Mouse (Mus musculus): ENCODE data around the gene Tas1r1.

Gene Tas1r1

GRCm38 (mm10) chr4:152038225-152038984, at the start of gene Tas1r1:
Gene Tas1r1, minus strand, starts transcription at chr4:152038568.
- peak; percentile 64 for DNase-seq (ENCODE audit: low spot score)

GRCm38 (mm10) chr4:152088133-152088532, 49.8 kb upstream of the Tas1r1 start:
- peak; percentile 61 for DNase-seq (ENCODE audit: low spot score)

- DNase-seq (ENCODE audit: low spot score), result no peak
These were observed 49.1 kb upstream of the Tas1r1 start for GRCm38 (mm10) chr4:152087211-152088081.

GRCm38 (mm10) chr4:152086505-152087210, 48.3 kb upstream of the Tas1r1 start:
- peak; percentile 62 for DNase-seq (ENCODE audit: low spot score)

- no peak for DNase-seq (ENCODE audit: low spot score)
These were observed 46.2 kb upstream of the Tas1r1 start for GRCm38 (mm10) chr4:152084616-152085015.

- DNase-seq (ENCODE audit: low spot score), result no peak
These were observed 45.3 kb upstream of the Tas1r1 start for GRCm38 (mm10) chr4:152083611-152084220.

- no peak for DNase-seq (ENCODE audit: low spot score)
These were observed 41.6 kb upstream of the Tas1r1 start for GRCm38 (mm10) chr4:152079931-152080330.

- DNase-seq (ENCODE audit: low spot score), result no peak
These were observed 40.9 kb upstream of the Tas1r1 start for GRCm38 (mm10) chr4:152079261-152079660.

- DNase-seq (ENCODE audit: low spot score), result peak; percentile 35
These were observed 39.8 kb upstream of the Tas1r1 start for GRCm38 (mm10) chr4:152078105-152078530.

- no peak for DNase-seq (ENCODE audit: low spot score)
These were observed 38.8 kb upstream of the Tas1r1 start for GRCm38 (mm10) chr4:152077191-152077590.

- no peak for DNase-seq (ENCODE audit: low spot score)
These were observed 36.2 kb upstream of the Tas1r1 start for GRCm38 (mm10) chr4:152074548-152074947.

- peak; percentile 27 for DNase-seq (ENCODE audit: low spot score)
These were observed 35.3 kb upstream of the Tas1r1 start for GRCm38 (mm10) chr4:152073715-152074114.

GRCm38 (mm10) chr4:152072655-152073054, 34.3 kb upstream of the Tas1r1 start:
- DNase-seq (ENCODE audit: low spot score), result peak; percentile 42

- peak; percentile 43 for DNase-seq (ENCODE audit: low spot score)
These were observed 33.8 kb upstream of the Tas1r1 start, which contains the start of gene Plekhg5 for GRCm38 (mm10) chr4:152072121-152072601. Gene Plekhg5, plus strand, starts transcription at chr4:152072498.

- peak; percentile 84 for DNase-seq (ENCODE audit: low spot score)
These were observed 32.4 kb upstream of the Tas1r1 start for GRCm38 (mm10) chr4:152070494-152071396.

- no peak for DNase-seq (ENCODE audit: low spot score)
These were observed 30.9 kb upstream of the Tas1r1 start for GRCm38 (mm10) chr4:152069245-152069644.

- no peak for DNase-seq (ENCODE audit: low spot score)
These were observed 29.9 kb upstream of the Tas1r1 start for GRCm38 (mm10) chr4:152068166-152068724.

GRCm38 (mm10) chr4:152067280-152067679, 28.9 kb upstream of the Tas1r1 start:
- DNase-seq (ENCODE audit: low spot score), result no peak

- peak; percentile 20 for DNase-seq (ENCODE audit: low spot score)
These were observed 24.2 kb upstream of the Tas1r1 start for GRCm38 (mm10) chr4:152062390-152063110.

Measured in MN1 (cell line).